Mouse (Mus musculus): Measurements from ENCODE around the gene Phactr2. TPM values are rescaled to one million over a fixed set of nuclear protein-coding genes. Genes with fewer than 3 reads are reported as not detected.

The Phactr2 gene
- total and polyA plus RNA-seq, 3 experiments: not detected

DNA sequence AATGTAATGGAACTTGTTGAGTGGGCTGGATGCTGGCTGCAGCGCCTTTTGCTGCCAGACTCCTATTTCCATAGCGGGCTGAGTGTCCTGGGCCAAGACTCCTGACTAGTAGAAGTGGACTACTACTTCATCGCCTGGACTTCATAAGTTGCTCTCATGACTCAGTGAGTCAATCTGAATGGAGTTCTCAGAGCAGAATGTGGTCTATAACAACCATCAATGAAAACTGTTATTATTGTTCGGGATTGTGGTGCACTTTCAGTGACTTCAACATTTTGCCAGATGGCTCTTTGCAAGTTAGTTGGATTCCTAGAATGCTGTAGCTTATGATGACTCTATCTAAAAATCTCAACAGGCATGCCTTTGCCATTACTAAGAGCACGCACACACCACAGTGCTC, 185.9 kb downstream of the Phactr2 start:
- TF ChIP-seq CHD1 (IDR thresholded peaks at IDR 0.05; ENCODE audit: low read depth, low read length) (no peak), KAT2A (conservative IDR thresholded peaks at IDR 0.05; ENCODE audit: low read depth, low read length) (no peak), TAL1 (IDR thresholded peaks at IDR 0.05; ENCODE audit: low read length) (no peak), SIN3A (IDR thresholded peaks at IDR 0.05; ENCODE audit: low read length) (no peak), GABPA (IDR thresholded peaks at IDR 0.05; ENCODE audit: low read depth, low read length) (no peak), BHLHE40 (IDR thresholded peaks at IDR 0.05; ENCODE audit: borderline replicate concordance, low read depth, low read length) (no peak), UBTF (IDR thresholded peaks at IDR 0.05; ENCODE audit: borderline replicate concordance, insufficient read depth, low read depth, low read length) (no peak), POLR2A (IDR thresholded peaks at IDR 0.05; ENCODE audit: control insufficient read depth in 1 of 2, insufficient read depth in 1 of 2, low read depth in 1 of 2, low read length in 2 of 2, poor library complexity in 1 of 2) (no peak)
- H3K27ac ChIP-seq (ENCODE audit: control insufficient read depth, low read depth, low read length): no peak overlapping the region
- H3K4me1 ChIP-seq (ENCODE audit: control insufficient read depth in 1 of 2, insufficient read depth in 2 of 2, low read length in 2 of 2): no peaks in the 10 kb centered on the region
- H3K27me3 ChIP-seq (ENCODE audit: control insufficient read depth in 1 of 2, insufficient read depth in 2 of 2, low read length in 2 of 2): no peaks in the 10 kb centered on the region
- H3K79me2 ChIP-seq (ENCODE audit: control insufficient read depth, insufficient read depth, low read length, poor library complexity): no peaks in the 10 kb centered on the region
- H3K36me3 ChIP-seq (ENCODE audit: control insufficient read depth in 1 of 2, insufficient read depth in 2 of 2, low read length in 2 of 2): no peaks in the 10 kb centered on the region
- no peaks in the 10 kb centered on the region for H3K9me3 ChIP-seq (replicated peaks; ENCODE audit: insufficient read depth, low read length)
- no peak overlapping the region for H3K4me3 ChIP-seq (ENCODE audit: control insufficient read depth in 1 of 2, insufficient read depth in 1 of 2, low read depth in 2 of 2, low read length in 2 of 2)
- no peak overlapping the region for H3K9ac ChIP-seq (ENCODE audit: control insufficient read depth, low read depth, low read length, poor library complexity, severe bottlenecking)
- DNase-seq (ENCODE audit: low read depth, low spot score): no peak

DNA sequence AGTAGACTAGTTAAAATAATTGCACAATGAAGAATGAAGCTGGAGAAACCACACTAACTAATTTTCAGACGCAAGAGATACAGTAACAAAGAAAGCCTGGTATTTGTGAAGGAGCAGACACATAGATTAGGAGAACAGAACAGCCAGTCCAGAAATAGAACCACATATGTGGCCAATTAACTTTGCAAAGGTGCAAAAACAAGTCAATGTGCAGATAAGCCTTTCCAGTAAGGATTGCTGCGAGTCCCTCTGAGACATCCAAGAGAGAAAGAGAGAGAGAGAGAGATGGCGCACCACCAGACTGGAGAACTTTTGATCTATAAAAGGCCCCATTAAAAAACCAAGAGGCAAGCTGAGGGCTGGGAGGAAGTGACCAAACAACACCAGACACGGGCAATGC, 190.8 kb downstream of the Phactr2 start:
- H3K9ac ChIP-seq (ENCODE audit: control insufficient read depth, low read depth, low read length, poor library complexity, severe bottlenecking): no peak overlapping the region
- no peak overlapping the region for H3K4me3 ChIP-seq (ENCODE audit: control insufficient read depth in 1 of 2, insufficient read depth in 1 of 2, low read depth in 2 of 2, low read length in 2 of 2)
- H3K27me3 ChIP-seq (ENCODE audit: control insufficient read depth in 1 of 2, insufficient read depth in 2 of 2, low read length in 2 of 2): no peaks in the 10 kb centered on the region
- H3K27ac ChIP-seq (ENCODE audit: control insufficient read depth, low read depth, low read length): no peak overlapping the region
- no peaks in the 10 kb centered on the region for H3K9me3 ChIP-seq (replicated peaks; ENCODE audit: insufficient read depth, low read length)
- H3K4me1 ChIP-seq (ENCODE audit: control insufficient read depth in 1 of 2, insufficient read depth in 2 of 2, low read length in 2 of 2): no peaks in the 10 kb centered on the region
- TF ChIP-seq USF1 (IDR thresholded peaks at IDR 0.05; ENCODE audit: low read depth, low read length): no peak
- no peak for DNase-seq (ENCODE audit: low read depth, low spot score)
- H3K36me3 ChIP-seq (ENCODE audit: control insufficient read depth in 1 of 2, insufficient read depth in 2 of 2, low read length in 2 of 2): no peaks in the 10 kb centered on the region
- H3K79me2 ChIP-seq (ENCODE audit: control insufficient read depth, insufficient read depth, low read length, poor library complexity): no peaks in the 10 kb centered on the region

DNA sequence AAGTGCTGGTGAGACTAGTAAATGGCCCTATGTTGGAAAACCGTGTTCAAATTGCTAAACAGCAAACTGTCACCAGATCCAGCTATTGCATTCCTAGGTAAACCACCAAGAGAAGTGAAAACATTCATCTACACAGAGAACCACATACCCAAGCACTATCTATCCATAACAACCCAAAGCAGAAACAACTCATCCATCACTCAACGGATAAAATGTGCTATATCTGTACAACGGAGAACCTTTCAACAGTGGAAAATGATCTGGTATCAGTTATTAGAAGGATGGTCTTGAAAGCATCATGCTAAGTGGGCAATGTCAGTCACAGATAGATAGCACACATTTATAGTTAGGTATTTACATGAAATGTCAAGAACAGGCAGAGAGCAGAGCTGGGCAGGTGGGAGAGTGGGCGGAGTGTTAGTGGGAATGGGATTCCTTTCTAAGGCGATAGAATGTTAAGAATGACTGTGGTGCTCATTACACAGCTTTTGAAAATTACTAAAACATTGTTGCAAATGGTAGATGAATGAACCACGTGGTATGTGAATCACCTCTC, 193.8 kb downstream of the Phactr2 start:
- Histone ChIP-seq H3K9me3 (replicated peaks; ENCODE audit: insufficient read depth, low read length) (no peaks in the 10 kb centered on the region), H3K27me3 (ENCODE audit: control insufficient read depth in 1 of 2, insufficient read depth in 2 of 2, low read length in 2 of 2) (no peaks in the 10 kb centered on the region), H3K27ac (ENCODE audit: control insufficient read depth, low read depth, low read length) (no peak overlapping the region), H3K79me2 (ENCODE audit: control insufficient read depth, insufficient read depth, low read length, poor library complexity) (no peaks in the 10 kb centered on the region), H3K36me3 (ENCODE audit: control insufficient read depth in 1 of 2, insufficient read depth in 2 of 2, low read length in 2 of 2) (no peaks in the 10 kb centered on the region), H3K4me3 (ENCODE audit: control insufficient read depth in 1 of 2, insufficient read depth in 1 of 2, low read depth in 2 of 2, low read length in 2 of 2) (no peak overlapping the region), H3K9ac (ENCODE audit: control insufficient read depth, low read depth, low read length, poor library complexity, severe bottlenecking) (no peak overlapping the region), H3K4me1 (ENCODE audit: control insufficient read depth in 1 of 2, insufficient read depth in 2 of 2, low read length in 2 of 2) (no peaks in the 10 kb centered on the region)
- TF ChIP-seq ZMIZ1 (IDR thresholded peaks at IDR 0.05; ENCODE audit: low read depth, low read length): no peak
- DNase-seq (ENCODE audit: low read depth, low spot score): no peak
